10 mouse cellular contexts compared by ENCODE assay signal in the genomic region with DNA sequence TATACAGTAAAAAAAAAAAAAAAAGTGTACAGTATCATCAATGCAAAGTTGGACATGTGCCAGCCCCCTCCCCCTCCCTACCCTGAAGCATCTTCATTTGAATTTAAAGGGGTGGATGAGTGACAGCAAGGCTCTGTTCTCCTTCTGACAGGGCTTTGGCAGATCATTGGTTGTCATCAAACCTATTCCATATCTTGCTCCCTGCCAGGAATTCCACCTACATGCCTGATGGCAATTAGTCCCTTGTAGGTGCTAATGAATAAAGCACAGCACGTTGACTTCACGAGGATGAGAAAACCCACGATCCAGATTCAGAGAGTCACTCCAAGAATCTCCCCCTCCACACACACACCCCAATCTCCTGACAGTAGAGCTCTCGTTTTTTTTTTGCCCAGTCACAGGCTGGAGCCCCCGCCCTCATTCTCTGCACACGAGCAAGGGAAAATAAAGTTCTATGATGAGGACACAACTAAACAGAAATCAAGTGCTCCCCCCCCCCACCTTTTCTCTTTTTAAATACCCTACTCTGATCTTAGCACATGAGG.
DNase-seq lines count a peak whose midpoint lies in the region; ATAC-seq lines count a peak whose summit lies in the region.
"Had no signal": no experiment of that assay in that cellular context is flagged by ENCODE, and none has a peak within 500 bp of the region (broad histone marks: within the 10 kb centered on the region; RNA-seq: fewer than 3 reads in every experiment).

No protein-coding gene starts in this region.

- no peak overlapping the region for H3K4me3 ChIP-seq in forebrain, embryonic 12.5 days (replicated peaks)
- no peak overlapping the region for H3K4me3 ChIP-seq in kidney, embryonic 15.5 days (replicated peaks)
- H3K4me3 ChIP-seq: limb, embryonic 12.5 days; lung, embryonic 15.5 days had no signal

- H3K27ac ChIP-seq in forebrain, embryonic 12.5 days: no peak overlapping the region
- H3K27ac ChIP-seq in kidney, embryonic 15.5 days: no peak overlapping the region
- H3K27ac ChIP-seq: limb, embryonic 12.5 days; lung, embryonic 15.5 days had no signal

- no peaks in the 10 kb centered on the region for H3K9me3 ChIP-seq in forebrain, embryonic 12.5 days
- no peaks in the 10 kb centered on the region for H3K9me3 ChIP-seq in kidney, embryonic 15.5 days (replicated peaks)
- H3K9me3 ChIP-seq: limb, embryonic 12.5 days; lung, embryonic 15.5 days had no signal

- no peak overlapping the region for H3K9ac ChIP-seq in forebrain, embryonic 12.5 days
- no peak overlapping the region for H3K9ac ChIP-seq in kidney, embryonic 15.5 days
- H3K9ac ChIP-seq: limb, embryonic 12.5 days; lung, embryonic 15.5 days had no signal

- H3K27me3 ChIP-seq in forebrain, embryonic 12.5 days: no peaks in the 10 kb centered on the region
- H3K27me3 ChIP-seq in kidney, embryonic 15.5 days: no peaks in the 10 kb centered on the region
- H3K27me3 ChIP-seq: limb, embryonic 12.5 days; lung, embryonic 15.5 days had no signal

- H3K4me1 ChIP-seq in forebrain, embryonic 12.5 days: peaks cover 4% of the 10 kb centered on the region; the same call in 1 of the 2 replicates
- no peaks in the 10 kb centered on the region for H3K4me1 ChIP-seq in kidney, embryonic 15.5 days
- H3K4me1 ChIP-seq: limb, embryonic 12.5 days had no signal

- ATAC-seq in forebrain, embryonic 12.5 days (ENCODE audit: low FRiP score): peak; percentile 71; the same call in 1 of the 2 replicates
- ATAC-seq in kidney, embryonic 15.5 days (replicated peaks; ENCODE audit: low FRiP score): no peak

- peak; percentile 25 for DNase-seq in left cerebral cortex, adult 11 months (ENCODE audit: low spot score)
- DNase-seq in left cerebral cortex, postnatal 25 days (ENCODE audit: low spot score in 2 of 2): no peak
- DNase-seq in NIH3T3 (ENCODE audit: low read depth): peak; percentile 13
- peak; percentile 34 to 81 for DNase-seq in layer of hippocampus, postnatal 14 days (ENCODE audit: low spot score in 2 of 2)
- no peak for DNase-seq in ovary, postnatal 10 days (ENCODE audit: low spot score)
- no peak for DNase-seq in natural killer cell, adult 2 months (ENCODE audit: low spot score in 2 of 2)

- H3K4me2 ChIP-seq in forebrain, embryonic 12.5 days: no peak overlapping the region
- H3K4me2 ChIP-seq in kidney, embryonic 15.5 days: no peak overlapping the region
- H3K4me2 ChIP-seq: limb, embryonic 12.5 days; lung, embryonic 15.5 days had no signal

- 55% methylated on average over 6 of the region's 6 CpGs for WGBS in forebrain, embryonic 12.5 days
- WGBS in kidney, embryonic 15.5 days: 63% methylated on average over 6 of the region's 6 CpGs

- no peaks in the 10 kb centered on the region for H3K36me3 ChIP-seq in forebrain, embryonic 12.5 days (replicated peaks)
- no peaks in the 10 kb centered on the region for H3K36me3 ChIP-seq in kidney, embryonic 15.5 days
- H3K36me3 ChIP-seq: limb, embryonic 12.5 days; lung, embryonic 15.5 days had no signal

- intact Hi-C loops in left cerebral cortex, postnatal 25 days (cut with DNase I): no loop called here

Comparison
In these comparisons a context has a peak if more than half of its experiments do, and no peak if none do; other contexts are left out.
1. DNase-seq: peak in left cerebral cortex, adult 11 months (single experiment), NIH3T3 (single experiment) and layer of hippocampus, postnatal 14 days (2 of 2); none in left cerebral cortex, postnatal 25 days (0 of 2), ovary, postnatal 10 days (single experiment) and natural killer cell, adult 2 months (0 of 2).